Mouse (Mus musculus) midbrain, embryonic 10.5 days (tissue): Measurements from ENCODE around the gene Fam173a. TPM values are rescaled to one million over a fixed set of nuclear protein-coding genes. Genes with fewer than 3 reads are reported as not detected.

Experiments
- DNase-seq: peaks from one replicate; pipeline ENCODE4 v3.0.0-alpha.2; 2017; ENCODE audit warnings: low spot score
- H3K27ac ChIP-seq: fragments of 300-500 bp; sonication (generic); replicated peaks from 2 replicates; pipeline ENCODE4 v1.5.1; 2016; ENCODE audit warnings: mild to moderate bottlenecking
- H3K27me3 ChIP-seq: fragments of 300-500 bp; sonication (generic); 2 replicates; pipeline ENCODE4 v1.6.1; 2016; ENCODE audit warnings: low read depth, mild to moderate bottlenecking; ENCODE audit not compliant: poor library complexity, severe bottlenecking
- H3K36me3 ChIP-seq: fragments of 300-500 bp; sonication (generic); 2 replicates; pipeline ENCODE4 v1.6.1; 2016; ENCODE audit warnings: mild to moderate bottlenecking, moderate library complexity
- H3K4me1 ChIP-seq: fragments of 300-500 bp; sonication (generic); 2 replicates; pipeline ENCODE4 v1.6.1; 2016
- H3K4me3 ChIP-seq: fragments of 300-500 bp; sonication (generic); 2 replicates; pipeline ENCODE4 v1.5.1; 2016; ENCODE audit warnings: mild to moderate bottlenecking, moderate library complexity
- H3K9me3 ChIP-seq: fragments of 300-500 bp; sonication (generic); replicated peaks from 2 replicates; pipeline ENCODE4 v1.6.1; 2016; ENCODE audit warnings: mild to moderate bottlenecking
- WGBS: fragments of 180-500 bp; shearing (Covaris S2); methylation state at CpG from one replicate; pipeline ENCODE4 v1.1.7; 2016; 5-methylcytosine and 5-hydroxymethylcytosine counted together
- polyA plus RNA-seq: library from polyadenylated mRNA; unstranded; fragments of >200 nt; fragmentation: Nextera tagmentation; extraction: Ambion mirVana; gene quantifications from 2 replicates; pipeline ENCODE4 v1.2.1, GENCODE M21; 2016

Gene Fam173a
- polyA plus RNA-seq, 1 experiment from 2014 or later, result 71.8 TPM

- WGBS, result 45% methylated on average over 4 of the region's 4 CpGs
- H3K9me3 ChIP-seq, result no peaks in the 10 kb centered on the region
- no peak overlapping the region for H3K27ac ChIP-seq
- peak; percentile 63 for DNase-seq
- H3K4me3 ChIP-seq, result no peak overlapping the region
- H3K4me1 ChIP-seq, result peaks cover 22% of the 10 kb centered on the region
- peaks cover 46% of the 10 kb centered on the region for H3K27me3 ChIP-seq
- no peaks in the 10 kb centered on the region for H3K36me3 ChIP-seq
Measured at GRCm38 (mm10) chr17:25761561-25761970, 31.1 kb downstream of the Fam173a start.

- Histone ChIP-seq H3K36me3 (no peaks in the 10 kb centered on the region), H3K27ac (no peak overlapping the region), H3K9me3 (no peaks in the 10 kb centered on the region), H3K4me3 (no peak overlapping the region), H3K4me1 (peaks cover 22% of the 10 kb centered on the region), H3K27me3 (peaks cover 50% of the 10 kb centered on the region)
- no peak for DNase-seq
- 85% methylated on average over 8 of the region's 8 CpGs for WGBS
Measured at GRCm38 (mm10) chr17:25760148-25760547, 32.6 kb downstream of the Fam173a start.

- no peak overlapping the region for H3K27ac ChIP-seq
- DNase-seq, result no peak
- no peaks in the 10 kb centered on the region for H3K36me3 ChIP-seq
- H3K27me3 ChIP-seq, result peaks cover 48% of the 10 kb centered on the region
- no peaks in the 10 kb centered on the region for H3K9me3 ChIP-seq
- peaks cover 18% of the 10 kb centered on the region for H3K4me1 ChIP-seq
- H3K4me3 ChIP-seq, result no peak overlapping the region
- WGBS, result 84% methylated on average over 3 of the region's 3 CpGs
Measured at GRCm38 (mm10) chr17:25757691-25758090, 35.0 kb downstream of the Fam173a start.

GRCm38 (mm10) chr17:25756378-25757242 is 36.1 kb downstream of the Fam173a start:
- Histone ChIP-seq H3K9me3 (no peaks in the 10 kb centered on the region), H3K36me3 (no peaks in the 10 kb centered on the region), H3K27ac (no peak overlapping the region), H3K4me3 (no peak overlapping the region), H3K27me3 (peaks cover 48% of the 10 kb centered on the region), H3K4me1 (peaks cover 7% of the 10 kb centered on the region)
- no peak for DNase-seq
- WGBS, result 85% methylated on average over 9 of the region's 9 CpGs

GRCm38 (mm10) chr17:25755627-25756377 is 36.9 kb downstream of the Fam173a start:
- 69% methylated on average over 4 of the region's 4 CpGs for whole genome bisulfite sequencing
- no peaks in the 10 kb centered on the region for H3K36me3 ChIP-seq
- no peak overlapping the region for H3K27ac ChIP-seq
- no peak overlapping the region for H3K4me3 ChIP-seq
- H3K4me1 ChIP-seq, result no peaks in the 10 kb centered on the region; the same call in 1 of the 2 replicates
- H3K27me3 ChIP-seq, result peaks cover 48% of the 10 kb centered on the region
- DNase-seq, result no peak
- H3K9me3 ChIP-seq, result no peaks in the 10 kb centered on the region

- Histone ChIP-seq H3K4me3 (no peak overlapping the region), H3K36me3 (no peaks in the 10 kb centered on the region), H3K27me3 (peaks cover 41% of the 10 kb centered on the region), H3K9me3 (no peaks in the 10 kb centered on the region), H3K4me1 (no peaks in the 10 kb centered on the region; the same call in 1 of the 2 replicates), H3K27ac (no peak overlapping the region)
- no peak for DNase-seq
- WGBS, result 81% methylated on average over 4 of the region's 4 CpGs
Measured at GRCm38 (mm10) chr17:25755086-25755485, 37.6 kb downstream of the Fam173a start.

- no peaks in the 10 kb centered on the region for H3K36me3 ChIP-seq
- 91% methylated on average over 9 of the region's 9 CpGs for WGBS
- no peak within 1 kb of the TSS; the same call in 1 of the 2 replicates for H3K27ac ChIP-seq
Measured at GRCm38 (mm10) chr17:25754241-25754640, 38.5 kb downstream of the Fam173a start, which contains the start of gene Msln. Gene Msln, minus strand, starts transcription at chr17:25754378.

GRCm38 (mm10) chr17:25751446-25751845 is 41.3 kb downstream of the Fam173a start:
- no peaks in the 10 kb centered on the region; the same call in 1 of the 2 replicates for H3K4me1 ChIP-seq

More at GRCm38 (mm10) chr17:25754241-25754640, 38.5 kb downstream of the Fam173a start, which contains the start of gene Msln:
- no peak within 1 kb of the TSS for H3K4me3 ChIP-seq
- no peak for DNase-seq
- peaks cover 33% of the 10 kb centered on the region for H3K27me3 ChIP-seq
- no peaks in the 10 kb centered on the region for H3K9me3 ChIP-seq
- H3K4me1 ChIP-seq, result no peaks in the 10 kb centered on the region; the same call in 1 of the 2 replicates

GRCm38 (mm10) chr17:25749314-25749713 is 43.4 kb downstream of the Fam173a start:
- no peaks in the 10 kb centered on the region for H3K9me3 ChIP-seq
- 89% methylated on average over 6 of the region's 6 CpGs for WGBS
- peaks cover 5% of the 10 kb centered on the region; the same call in 1 of the 2 replicates for H3K27me3 ChIP-seq
- no peaks in the 10 kb centered on the region for H3K36me3 ChIP-seq
- no peak overlapping the region for H3K4me3 ChIP-seq
- H3K4me1 ChIP-seq, result peaks cover 5% of the 10 kb centered on the region; the same call in 1 of the 2 replicates
- DNase-seq, result no peak
- H3K27ac ChIP-seq, result no peak overlapping the region

More at GRCm38 (mm10) chr17:25751446-25751845, 41.3 kb downstream of the Fam173a start:
- Histone ChIP-seq H3K4me3 (no peak overlapping the region), H3K27me3 (peaks cover 13% of the 10 kb centered on the region; the same call in 1 of the 2 replicates), H3K36me3 (no peaks in the 10 kb centered on the region), H3K27ac (no peak overlapping the region), H3K9me3 (no peaks in the 10 kb centered on the region)
- no peak for DNase-seq
- 84% methylated on average over 5 of the region's 5 CpGs for WGBS

GRCm38 (mm10) chr17:25748238-25748637 is 44.5 kb downstream of the Fam173a start:
- H3K9me3 ChIP-seq, result no peaks in the 10 kb centered on the region
- H3K4me1 ChIP-seq, result peaks cover 5% of the 10 kb centered on the region; the same call in 1 of the 2 replicates
- no peaks in the 10 kb centered on the region for H3K36me3 ChIP-seq
- no peaks in the 10 kb centered on the region; the same call in 1 of the 2 replicates for H3K27me3 ChIP-seq
- no peak overlapping the region for H3K4me3 ChIP-seq
- no peak overlapping the region for H3K27ac ChIP-seq
- 91% methylated on average over 4 of the region's 4 CpGs for WGBS
- DNase-seq, result no peak

- no peaks in the 10 kb centered on the region for H3K36me3 ChIP-seq
- WGBS, result 79% methylated on average over 10 of the region's 10 CpGs
- H3K27ac ChIP-seq, result no peak overlapping the region
- no peaks in the 10 kb centered on the region for H3K27me3 ChIP-seq
- no peak overlapping the region for H3K4me3 ChIP-seq
- no peaks in the 10 kb centered on the region for H3K9me3 ChIP-seq
- H3K4me1 ChIP-seq, result peaks cover 5% of the 10 kb centered on the region; the same call in 1 of the 2 replicates
- no peak for DNase-seq
Measured at GRCm38 (mm10) chr17:25744311-25744710, 48.4 kb downstream of the Fam173a start.

GRCm38 (mm10) chr17:25743831-25744230 is 48.9 kb downstream of the Fam173a start:
- H3K4me3 ChIP-seq, result no peak overlapping the region
- no peak for DNase-seq
- 95% methylated on average over 9 of the region's 9 CpGs for WGBS
- H3K4me1 ChIP-seq, result peaks cover 5% of the 10 kb centered on the region; the same call in 1 of the 2 replicates
- H3K9me3 ChIP-seq, result no peaks in the 10 kb centered on the region
- H3K27ac ChIP-seq, result no peak overlapping the region
- H3K27me3 ChIP-seq, result no peaks in the 10 kb centered on the region
- no peaks in the 10 kb centered on the region for H3K36me3 ChIP-seq
